Mouse (Mus musculus) CH12.LX (cell line): Measurements from ENCODE around the gene Adamtsl1.

Source experiments
- BHLHE40 ChIP-seq: IDR thresholded peaks from 2 replicates; pipeline ENCODE4 v1.6.1; 2011; ENCODE audit warnings: mild to moderate bottlenecking, low read depth, low read length, improper control_type of control experiment
- CTCF ChIP-seq, 2 experiments: IDR thresholded peaks in 1 of 2; conservative IDR thresholded peaks in 1 of 2; 2 replicates each; pipeline ENCODE4 v1.5.1; 2011 to 2012; ENCODE audit warnings: low read depth in 2 of 2, low read length in 2 of 2, improper control_type of control experiment in 1 of 2, inconsistent platforms in 1 of 2, mild to moderate bottlenecking in 1 of 2, moderate library complexity in 1 of 2
- E2F4 ChIP-seq: IDR thresholded peaks from 2 replicates; pipeline ENCODE4 v1.6.1; 2011; ENCODE audit warnings: low read depth, low read length, improper control_type of control experiment; ENCODE audit not compliant: insufficient replicate concordance
- EP300 ChIP-seq: IDR thresholded peaks from 2 replicates; pipeline ENCODE4 v1.6.1; 2011; ENCODE audit warnings: low read length, improper control_type of control experiment
- GABPA ChIP-seq: IDR thresholded peaks from 2 replicates; pipeline ENCODE4 v1.6.1; 2012; ENCODE audit warnings: low read depth, low read length, improper control_type of control experiment, inconsistent platforms; ENCODE audit not compliant: insufficient replicate concordance
- MAX ChIP-seq: IDR thresholded peaks from 2 replicates; pipeline ENCODE4 v1.6.1; 2011; ENCODE audit warnings: low read length, improper control_type of control experiment
- PAX5 ChIP-seq: IDR thresholded peaks from 2 replicates; pipeline ENCODE4 v1.6.1; 2012; ENCODE audit warnings: low read length, inconsistent platforms, mixed read lengths
- POLR2A ChIP-seq: IDR thresholded peaks from 2 replicates; pipeline ENCODE4 v1.6.1; 2011; ENCODE audit warnings: low read depth, mild to moderate bottlenecking, improper control_type of control experiment, low read length
- TBP ChIP-seq: conservative IDR thresholded peaks from 2 replicates; pipeline ENCODE4 v1.6.1; 2011; ENCODE audit warnings: low read depth, low read length, improper control_type of control experiment
- TCF12 ChIP-seq: IDR thresholded peaks from 2 replicates; pipeline ENCODE4 v1.6.1; 2014; ENCODE audit warnings: low read depth, mild to moderate bottlenecking, inconsistent platforms, low read length, improper control_type of control experiment
- USF2 ChIP-seq: conservative IDR thresholded peaks from 2 replicates; pipeline ENCODE4 v1.6.1; 2011; ENCODE audit warnings: low read depth, low read length, improper control_type of control experiment
- ZC3H11A ChIP-seq: IDR thresholded peaks from 2 replicates; pipeline ENCODE4 v1.6.1; 2012; ENCODE audit warnings: low read depth, mild to moderate bottlenecking, inconsistent platforms, low read length, improper control_type of control experiment
- ZMIZ1 ChIP-seq: IDR thresholded peaks from 2 replicates; pipeline ENCODE4 v1.6.1; 2012; ENCODE audit warnings: low read depth, mild to moderate bottlenecking, inconsistent platforms, low read length, improper control_type of control experiment
- ZNF384 ChIP-seq: IDR thresholded peaks from 2 replicates; pipeline ENCODE4 v1.6.1; 2012; ENCODE audit warnings: low read depth, low read length, improper control_type of control experiment, inconsistent platforms

- TF ChIP-seq PAX5, result no peak
- TF ChIP-seq BHLHE40, result no peak
- TF ChIP-seq E2F4, result no peak
- TF ChIP-seq CTCF (conservative IDR thresholded peaks at IDR 0.05 in 1 of 2, IDR thresholded peaks at IDR 0.05 in 1 of 2; ENCODE audit: low read depth in 2 of 2, low read length in 2 of 2), result no peak
- TF ChIP-seq ZC3H11A, result no peak
- TF ChIP-seq MAX, result no peak
- no peak for TF ChIP-seq EP300
- TF ChIP-seq TCF12, result no peak
- TF ChIP-seq ZNF384, result no peak
- no peak for TF ChIP-seq ZMIZ1
- no peak for TF ChIP-seq USF2
- no peak for TF ChIP-seq GABPA
- no peak for TF ChIP-seq TBP
- TF ChIP-seq POLR2A, result no peak
Observed at GRCm38 (mm10) chr4:86183701-86184173, 669.8 kb downstream of the Adamtsl1 start.
